Mouse (Mus musculus): ENCODE data around the gene Lrrc45. TPM values are rescaled to one million over a fixed set of nuclear protein-coding genes. Genes with fewer than 3 reads are reported as not detected.
"Not testable (repeated sequence)": the region's sequence is repeated elsewhere in the genome, so short reads cannot be mapped to it uniquely, and the experiment has no call there.

Lrrc45 gene
- 10 to 100 TPM; 58.3 to 66.0 TPM for total RNA-seq (2021)

DNA sequence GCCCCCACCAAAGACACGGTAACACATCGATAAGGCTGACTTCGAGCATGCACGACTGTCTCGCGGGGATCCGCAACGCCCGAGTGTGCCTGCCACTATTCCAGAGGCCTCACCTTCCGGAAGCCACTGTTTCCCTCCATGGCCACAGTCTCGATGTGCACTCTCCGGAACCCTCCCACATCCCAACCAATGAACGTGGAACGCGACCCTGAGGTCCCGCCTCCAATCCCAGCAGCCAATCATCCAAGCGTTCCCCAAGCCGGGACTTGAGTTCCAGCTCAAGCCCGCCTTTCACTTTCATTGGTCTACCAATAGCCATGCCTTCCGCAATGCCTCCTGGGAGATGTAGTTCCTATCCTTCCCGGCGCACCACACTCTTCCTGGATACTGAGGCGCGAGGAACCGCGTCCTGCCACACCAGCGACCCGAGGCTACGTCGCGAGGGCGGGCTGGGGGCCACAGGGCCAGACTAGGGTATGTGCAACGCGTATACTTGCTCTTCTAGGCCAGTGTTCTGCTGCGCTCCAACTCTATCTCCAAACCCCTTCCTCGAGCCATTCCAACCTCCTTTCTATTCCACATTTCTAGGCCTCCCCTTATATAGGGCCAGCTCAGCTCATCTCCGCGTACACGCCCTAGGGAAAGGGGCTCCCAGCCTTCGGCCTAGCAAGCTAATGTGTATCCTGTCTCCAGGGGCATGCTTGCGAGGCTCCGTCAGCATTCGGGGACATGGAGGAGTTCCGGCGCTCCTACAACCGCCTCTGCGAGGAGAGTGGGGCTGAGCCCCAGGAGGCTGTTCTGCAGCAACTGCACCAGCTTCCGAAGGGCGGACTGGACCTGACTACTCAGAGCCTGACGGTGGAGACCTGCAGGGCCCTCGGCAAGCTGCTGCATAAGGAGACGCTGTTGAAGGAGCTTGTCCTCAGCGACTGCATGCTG, at the start of gene Lrrc45, which contains the start of gene Cenpx:
TSS of gene Lrrc45 (plus strand) at position 346 of the 939 bp plus-strand sequence.
TSS of gene Cenpx (minus strand) at position 159 of the 939 bp plus-strand sequence.
- peak; percentile 97 to 99 for DNase-seq (ENCODE audit: extremely low spot score in 1 of 2, low spot score in 2 of 2)
- intact Hi-C loops (cut with DNase I), result loop anchor here (2.0 kb wide), 1 partner anchor 55 kb away; no protein-coding TSS in a partner anchor

DNA sequence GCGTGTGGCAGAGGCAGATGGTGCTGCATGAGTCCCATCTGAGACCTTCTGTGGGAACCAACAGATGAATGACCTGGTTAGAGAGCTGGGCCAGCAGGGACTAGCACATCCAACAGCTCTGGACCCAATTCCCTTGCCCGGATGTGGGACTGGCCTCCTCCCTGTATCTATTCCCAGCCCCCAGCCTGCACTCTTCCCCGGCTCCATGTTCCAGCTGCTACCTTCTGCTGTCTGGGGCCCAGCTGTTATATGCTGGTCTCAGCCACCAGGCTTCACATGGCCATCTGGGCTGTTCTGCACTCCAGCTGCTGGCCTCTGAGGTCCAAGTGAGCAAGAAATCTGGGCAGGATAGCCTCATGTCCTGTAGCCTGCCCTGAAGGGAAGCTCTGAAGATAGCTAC, 48.3 kb upstream of the Lrrc45 start:
- intact Hi-C loops (cut with DNase I), result no loop called here

DNA sequence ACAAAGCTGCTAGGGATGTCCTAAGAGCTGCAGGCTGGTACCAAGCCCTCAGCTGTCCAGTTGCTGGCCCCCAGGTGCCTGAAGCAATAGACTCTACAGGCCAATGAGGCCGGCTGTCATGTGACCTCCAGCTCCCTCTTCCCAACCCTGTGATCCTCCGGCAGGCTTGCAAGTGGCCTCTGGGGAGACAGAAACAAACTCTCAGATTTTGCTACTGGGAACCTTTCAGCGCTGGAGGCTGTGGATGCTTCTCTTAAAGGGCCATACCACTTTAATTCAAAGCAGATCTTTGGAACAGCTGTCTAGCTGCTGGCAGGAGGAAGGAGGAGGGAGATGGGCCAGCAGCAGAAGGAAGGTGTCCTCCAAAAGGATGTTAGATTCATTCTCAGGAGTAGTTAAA, 47.1 kb upstream of the Lrrc45 start:
- DNase-seq (ENCODE audit: extremely low spot score in 1 of 2, low spot score in 2 of 2), result peak in 1 of 2 experiments; percentile 64

More for the DNA sequence above, 48.3 kb upstream of the Lrrc45 start:
- DNase-seq (ENCODE audit: extremely low spot score in 1 of 2, low spot score in 2 of 2), result no peak

DNA sequence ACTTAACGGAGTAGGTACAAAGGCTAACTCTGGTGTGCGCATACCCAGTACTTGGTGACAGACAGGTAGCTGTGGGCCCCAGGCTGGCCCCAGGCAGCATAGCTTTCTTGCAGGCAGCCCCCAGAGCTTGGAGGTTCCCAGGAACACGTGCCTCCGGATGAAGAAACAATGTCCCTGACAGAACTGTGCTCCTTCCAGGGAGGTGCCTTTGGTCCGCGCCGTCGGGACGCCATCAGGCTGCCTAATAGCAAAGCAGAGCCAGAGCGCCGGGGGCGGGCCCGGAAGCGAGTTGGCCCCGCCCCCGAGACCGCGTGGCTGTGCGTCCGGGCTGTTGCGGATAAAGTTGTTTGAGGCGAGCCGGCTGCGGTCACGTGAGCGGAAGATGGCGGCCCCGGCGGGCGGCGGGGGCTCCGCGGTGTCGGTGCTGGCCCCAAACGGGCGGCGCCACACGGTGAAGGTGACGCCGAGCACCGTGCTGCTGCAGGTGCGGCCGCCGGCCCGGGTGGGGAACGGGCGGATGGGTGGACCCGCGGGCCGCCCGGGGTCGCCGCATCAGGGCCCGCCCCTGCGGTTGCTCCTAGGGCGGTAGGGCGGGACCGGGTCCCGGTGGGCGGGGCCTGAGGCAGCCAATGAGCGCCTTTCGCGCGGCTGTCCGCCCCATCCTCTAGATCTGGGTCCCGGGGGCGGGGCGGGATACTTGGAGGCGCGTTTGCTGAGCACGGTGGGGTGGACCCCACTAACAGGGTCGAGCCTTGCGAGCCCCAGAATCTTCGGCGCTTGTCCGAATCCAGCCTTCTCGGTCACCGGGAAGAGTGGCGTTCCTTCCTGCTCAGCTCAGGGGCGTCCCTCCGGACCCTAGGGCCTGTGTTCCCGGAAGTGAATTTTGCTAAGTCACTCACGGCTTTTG, 40.8 kb upstream of the Lrrc45 start, which contains the start of gene Aspscr1:
TSS of gene Aspscr1 (plus strand) at position 287 of the 907 bp plus-strand sequence.
- DNase-seq (ENCODE audit: extremely low spot score in 1 of 2, low spot score in 2 of 2), result peak; percentile 87 to 98
- intact Hi-C loops (cut with DNase I), result no loop called here

More for the DNA sequence above, 47.1 kb upstream of the Lrrc45 start:
- intact Hi-C loops (cut with DNase I), result no loop called here

DNA sequence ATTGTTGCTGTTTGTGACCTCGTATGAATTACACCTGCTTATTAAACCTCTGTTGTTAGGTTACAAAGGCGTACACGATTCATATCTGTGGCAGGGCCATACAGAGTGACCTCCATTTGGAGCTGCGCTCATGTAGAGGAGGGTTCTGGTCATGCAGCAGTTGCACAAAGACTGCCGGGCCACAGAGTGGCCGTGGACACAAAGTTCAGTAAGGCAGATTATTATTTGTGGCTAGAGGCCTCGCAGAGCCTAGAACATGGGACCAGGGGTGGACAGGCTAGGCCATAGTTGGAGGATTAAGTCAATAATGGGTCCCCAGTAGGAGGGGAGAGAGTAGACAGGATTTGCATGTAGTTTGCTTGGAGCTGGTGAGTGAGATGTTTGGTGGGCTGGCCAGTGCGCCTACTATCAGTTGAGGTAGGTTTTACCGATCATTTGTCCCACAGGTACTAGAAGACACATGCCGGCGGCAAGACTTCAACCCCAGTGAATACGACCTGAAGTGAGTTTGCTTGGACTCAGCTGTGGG, 40.1 kb upstream of the Lrrc45 start:
- intact Hi-C loops (cut with DNase I), result no loop called here
- DNase-seq (ENCODE audit: extremely low spot score in 1 of 2, low spot score in 2 of 2), result no peak

DNA sequence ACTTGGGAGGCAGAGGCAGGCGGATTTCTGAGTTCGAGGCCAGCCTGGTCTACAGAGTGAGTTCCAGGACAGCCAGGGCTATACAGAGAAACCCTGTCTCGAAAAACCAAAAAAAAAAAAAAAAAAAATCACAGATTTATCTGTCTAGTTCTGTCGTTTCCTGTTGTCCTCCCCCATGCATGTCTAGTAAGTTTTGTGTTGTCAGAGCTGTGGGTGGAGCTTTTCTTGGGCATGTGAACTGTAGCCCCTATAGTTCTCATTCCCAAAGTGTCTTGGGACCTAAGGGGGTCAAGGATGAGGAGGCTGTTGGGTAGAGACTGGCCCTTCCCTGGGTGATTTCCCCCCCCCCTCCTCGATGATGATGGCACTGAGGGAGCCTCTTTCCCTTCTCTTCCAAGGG, 37.9 kb upstream of the Lrrc45 start:
- DNase-seq (ENCODE audit: extremely low spot score in 1 of 2, low spot score in 2 of 2); intact Hi-C loops (cut with DNase I): not testable (repeated sequence)

DNA sequence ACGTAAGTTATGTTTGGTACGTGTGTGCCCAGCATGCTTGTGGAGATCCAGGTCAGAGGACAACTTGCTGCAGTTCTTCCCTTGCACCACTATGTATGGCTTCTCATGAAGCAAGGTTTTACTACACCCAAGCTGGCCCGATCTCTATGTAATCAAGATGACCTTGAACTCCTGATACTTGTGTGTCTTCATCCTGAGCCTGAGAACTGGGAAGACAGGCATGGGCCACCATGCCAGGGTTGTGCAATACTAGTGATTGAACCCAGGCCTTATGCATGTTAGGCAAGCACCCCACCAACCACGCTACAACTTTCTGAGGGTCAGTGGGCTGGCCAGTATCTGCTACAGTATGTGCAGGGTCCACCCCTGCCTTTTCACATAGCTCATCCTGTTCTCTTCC, 36.8 kb upstream of the Lrrc45 start:
- no peak for DNase-seq (ENCODE audit: extremely low spot score in 1 of 2, low spot score in 2 of 2)
- intact Hi-C loops (cut with DNase I), result no loop called here

DNA sequence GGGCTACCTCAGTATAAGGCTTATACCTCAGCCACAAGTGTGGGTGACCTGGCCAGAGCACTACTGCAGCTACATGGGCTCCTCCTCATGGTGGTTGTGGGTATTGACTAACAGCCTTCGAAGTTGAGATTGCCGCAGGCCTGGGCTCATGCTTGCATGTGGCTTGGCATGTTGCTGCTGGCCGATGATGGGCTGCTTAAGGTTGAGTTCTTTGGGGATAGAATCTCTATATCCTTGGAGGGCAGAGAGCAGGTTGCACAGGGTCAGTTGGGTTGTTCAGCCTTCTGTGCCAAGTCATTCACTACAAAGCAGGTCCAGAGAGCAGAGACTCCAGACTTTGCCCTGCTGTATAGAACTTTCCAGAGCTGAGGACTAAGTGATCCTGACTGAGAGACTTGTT, 33.8 kb upstream of the Lrrc45 start:
- no peak for DNase-seq (ENCODE audit: extremely low spot score in 1 of 2, low spot score in 2 of 2)
- intact Hi-C loops (cut with DNase I), result no loop called here

DNA sequence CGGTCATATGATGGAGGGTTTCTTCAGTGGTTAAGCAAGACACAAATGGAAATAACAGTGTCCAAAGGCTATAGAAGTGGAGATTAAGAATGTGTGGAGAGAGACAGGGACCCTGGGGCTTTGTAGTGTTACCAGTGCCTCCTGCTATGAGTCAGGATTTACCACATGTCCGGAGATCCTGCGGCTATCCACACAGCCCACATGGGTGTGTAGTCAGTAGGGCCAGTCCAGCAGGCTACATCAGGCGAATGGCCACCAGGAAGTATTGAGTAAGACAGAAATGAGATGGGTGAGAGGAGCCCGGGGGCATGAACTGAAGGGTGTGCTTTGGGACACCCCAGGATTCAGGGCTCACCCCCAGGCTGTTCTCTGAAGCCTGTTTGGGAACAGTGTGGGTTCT, 31.0 kb upstream of the Lrrc45 start:
- intact Hi-C loops (cut with DNase I), result no loop called here
- no peak for DNase-seq (ENCODE audit: extremely low spot score in 1 of 2, low spot score in 2 of 2)

DNA sequence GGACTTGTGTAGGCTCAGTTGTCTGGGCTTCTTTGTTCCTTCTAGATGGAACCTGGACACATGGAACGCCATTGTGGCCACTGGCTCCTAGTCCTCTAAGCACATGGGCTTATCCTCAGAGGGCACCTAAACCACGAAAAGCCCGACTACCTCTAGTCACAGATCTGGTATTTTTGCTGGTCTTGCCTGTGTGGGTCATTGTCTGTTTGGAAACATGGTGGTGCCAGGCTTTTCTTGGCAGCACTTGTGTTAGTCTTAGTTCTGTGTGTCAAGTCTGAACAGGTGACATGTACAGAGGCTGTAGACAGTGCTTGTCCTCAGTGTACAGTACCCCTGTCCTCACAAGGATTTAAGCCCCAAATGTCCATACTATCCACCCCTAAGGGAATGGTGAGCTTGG, 30.2 kb upstream of the Lrrc45 start:
- intact Hi-C loops (cut with DNase I), result no loop called here

DNA sequence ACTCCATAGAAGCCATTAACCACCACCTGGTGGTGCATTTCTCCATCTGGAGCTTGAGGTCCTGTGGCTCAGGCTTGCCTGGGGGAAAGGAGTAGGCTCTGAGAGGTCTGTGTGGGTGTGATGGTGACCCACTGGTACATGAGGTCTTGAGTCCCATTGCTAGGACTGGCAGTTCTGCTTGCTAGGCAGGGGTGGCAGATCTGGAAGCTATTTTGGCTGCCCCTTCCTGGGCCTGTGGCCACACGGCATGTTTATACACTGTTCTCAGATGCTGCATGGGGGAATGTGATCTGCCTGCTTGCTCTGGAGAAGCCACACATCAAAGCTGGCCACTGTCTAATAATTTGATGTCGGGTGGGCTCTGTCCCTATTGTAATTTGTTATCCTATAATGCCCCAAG, 29.6 kb upstream of the Lrrc45 start:
- intact Hi-C loops (cut with DNase I), result no loop called here
- DNase-seq (ENCODE audit: extremely low spot score in 1 of 2, low spot score in 2 of 2), result no peak

More for the DNA sequence above, 30.2 kb upstream of the Lrrc45 start:
- DNase-seq (ENCODE audit: extremely low spot score in 1 of 2, low spot score in 2 of 2), result no peak

DNA sequence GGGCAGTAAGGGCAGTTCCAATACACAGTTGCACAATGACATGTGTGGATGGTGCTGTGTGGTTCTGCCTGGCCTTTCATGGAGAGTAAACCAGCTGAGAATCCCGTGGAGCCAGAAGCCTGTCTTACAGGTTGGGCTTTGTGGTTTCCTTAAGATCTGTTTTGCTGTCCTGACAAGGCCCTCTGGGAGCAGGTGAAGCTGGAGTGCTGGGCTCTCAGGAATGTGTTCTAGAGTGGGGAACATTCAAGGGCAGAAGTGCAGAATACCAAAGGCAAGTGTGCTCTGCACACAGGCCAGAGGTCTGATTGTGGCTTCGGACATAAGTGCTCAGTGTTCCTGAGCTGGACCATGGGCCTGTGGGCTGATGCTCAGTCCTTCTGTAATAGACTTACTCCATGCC, 29.1 kb upstream of the Lrrc45 start:
- DNase-seq (ENCODE audit: extremely low spot score in 1 of 2, low spot score in 2 of 2), result no peak
- intact Hi-C loops (cut with DNase I), result no loop called here

DNA sequence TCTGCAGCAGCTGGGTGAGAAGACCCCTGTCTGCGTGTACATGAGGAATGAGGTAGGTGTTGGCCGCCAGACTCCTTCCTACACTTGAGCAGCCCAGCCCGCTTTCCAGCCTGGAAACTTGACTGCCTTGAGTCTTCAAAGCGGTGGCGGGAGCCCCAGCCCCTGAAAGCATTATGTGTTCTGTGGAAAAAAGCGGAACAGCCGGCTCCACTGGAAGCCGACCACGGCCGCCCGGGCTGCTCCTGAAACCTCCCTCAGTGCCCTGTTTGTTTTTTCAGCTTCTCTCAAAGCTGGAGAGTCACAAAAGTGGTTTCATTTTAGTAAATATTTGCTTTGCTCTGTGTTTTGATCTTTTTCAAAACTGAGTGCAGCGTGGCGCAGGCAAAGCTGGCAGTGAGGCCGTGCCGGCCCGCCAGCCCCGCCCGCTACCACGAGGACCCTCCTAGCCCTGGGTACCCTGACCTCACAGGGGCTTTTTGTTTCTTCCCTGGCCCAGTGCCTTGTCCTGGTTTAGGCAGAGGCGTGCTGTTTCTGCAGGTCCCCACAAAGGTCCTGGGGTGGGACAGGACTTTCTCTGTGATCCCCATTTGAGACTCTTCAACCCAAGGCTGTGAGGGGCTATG, 27.0 kb upstream of the Lrrc45 start:
- intact Hi-C loops (cut with DNase I), result no loop called here
- peak in 1 of 2 experiments; percentile 87 for DNase-seq (ENCODE audit: extremely low spot score in 1 of 2, low spot score in 2 of 2)

DNA sequence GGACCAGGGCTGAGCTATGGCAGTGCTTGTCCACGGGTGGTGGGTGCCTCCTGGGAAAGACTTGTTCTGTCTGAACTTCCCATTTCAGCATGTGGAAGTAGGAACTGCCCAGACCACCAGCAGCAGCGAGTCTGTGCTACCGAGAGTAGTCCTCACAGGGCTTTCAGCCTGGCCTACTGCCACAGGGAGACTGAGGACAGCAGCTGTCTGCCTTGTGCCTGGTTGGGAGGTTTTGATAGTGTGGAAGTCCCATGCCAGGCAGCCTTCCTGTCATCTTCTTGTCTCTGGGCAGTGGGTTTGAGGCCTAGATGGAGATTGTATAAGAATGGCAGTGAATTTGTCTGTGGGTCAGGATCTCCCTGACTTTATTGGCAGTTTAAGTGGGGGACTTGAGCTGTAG, 24.4 kb upstream of the Lrrc45 start:
- no peak for DNase-seq (ENCODE audit: extremely low spot score in 1 of 2, low spot score in 2 of 2)
- intact Hi-C loops (cut with DNase I), result no loop called here

DNA sequence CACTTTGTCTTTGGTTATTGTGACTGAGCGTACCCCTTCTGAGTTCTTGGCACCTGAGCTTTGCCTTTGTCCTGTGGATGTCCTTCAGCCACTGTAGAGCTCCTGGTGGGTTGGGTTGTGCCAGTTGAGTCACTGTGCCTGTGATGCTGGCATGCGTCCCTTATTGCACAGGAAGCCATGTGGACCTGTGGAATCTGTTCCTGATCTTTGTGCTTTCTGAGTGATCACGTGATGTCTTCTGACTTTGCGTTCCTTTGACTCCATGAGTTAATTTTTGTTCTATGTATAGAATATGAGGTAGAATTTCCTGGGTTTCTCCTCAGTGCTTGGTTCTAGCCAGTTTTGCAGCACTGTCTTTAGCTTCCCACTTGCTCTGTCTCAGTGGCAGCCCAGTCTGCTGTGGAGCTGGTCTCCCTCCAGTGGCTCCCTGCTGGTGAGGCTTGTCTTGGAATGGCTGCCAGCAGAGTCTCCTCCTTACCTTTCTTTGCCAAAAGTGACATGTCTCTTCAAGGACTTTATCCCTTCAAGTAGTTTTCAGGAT, 21.2 kb upstream of the Lrrc45 start:
- intact Hi-C loops (cut with DNase I), result no loop called here
- peak in 1 of 2 experiments; percentile 74 for DNase-seq (ENCODE audit: extremely low spot score in 1 of 2, low spot score in 2 of 2)

DNA sequence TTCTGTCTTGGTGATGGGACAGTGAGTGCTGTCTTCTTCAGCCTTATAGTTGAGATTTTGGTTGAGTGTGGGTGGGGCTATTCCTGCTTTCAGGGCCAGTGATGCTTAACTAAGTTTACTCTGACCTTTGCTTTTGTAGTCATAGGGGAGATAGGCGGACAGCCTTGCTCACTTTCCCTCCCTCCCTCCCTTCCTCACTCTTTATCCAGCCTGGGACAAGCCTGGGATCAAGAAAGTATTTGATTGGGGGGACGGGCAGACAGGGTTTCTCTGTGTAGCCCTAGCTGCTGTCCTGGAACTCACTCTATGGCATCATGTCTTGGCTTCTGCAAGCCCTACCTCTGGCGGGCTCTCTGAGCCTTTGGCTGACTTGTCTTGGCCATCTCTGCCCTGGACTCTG, 20.3 kb upstream of the Lrrc45 start:
- intact Hi-C loops (cut with DNase I), result no loop called here

DNA sequence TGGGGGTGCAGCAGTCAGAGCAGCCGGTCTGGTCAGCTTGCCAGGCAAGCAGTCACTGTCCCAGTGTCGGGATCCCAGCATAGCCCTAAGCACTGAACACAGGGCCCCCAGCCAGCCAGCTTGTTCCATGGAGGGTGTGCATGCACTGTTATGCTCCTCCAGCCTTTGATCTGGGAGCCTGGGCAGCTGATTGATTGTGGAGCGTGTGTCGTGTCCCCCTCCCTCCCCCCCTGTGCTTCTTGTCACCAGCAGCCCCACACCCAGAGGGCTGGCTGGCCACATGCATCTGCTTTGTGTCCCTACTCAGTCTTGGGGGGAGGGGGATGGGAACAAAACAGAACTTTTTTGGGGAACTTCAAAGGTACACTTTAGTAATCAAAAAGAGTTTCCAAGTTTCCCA, 18.5 kb upstream of the Lrrc45 start:
- intact Hi-C loops (cut with DNase I), result no loop called here
- peak in 1 of 2 experiments; percentile 82 for DNase-seq (ENCODE audit: extremely low spot score in 1 of 2, low spot score in 2 of 2)

More for the DNA sequence above, 20.3 kb upstream of the Lrrc45 start:
- DNase-seq (ENCODE audit: extremely low spot score in 1 of 2, low spot score in 2 of 2), result no peak

DNA sequence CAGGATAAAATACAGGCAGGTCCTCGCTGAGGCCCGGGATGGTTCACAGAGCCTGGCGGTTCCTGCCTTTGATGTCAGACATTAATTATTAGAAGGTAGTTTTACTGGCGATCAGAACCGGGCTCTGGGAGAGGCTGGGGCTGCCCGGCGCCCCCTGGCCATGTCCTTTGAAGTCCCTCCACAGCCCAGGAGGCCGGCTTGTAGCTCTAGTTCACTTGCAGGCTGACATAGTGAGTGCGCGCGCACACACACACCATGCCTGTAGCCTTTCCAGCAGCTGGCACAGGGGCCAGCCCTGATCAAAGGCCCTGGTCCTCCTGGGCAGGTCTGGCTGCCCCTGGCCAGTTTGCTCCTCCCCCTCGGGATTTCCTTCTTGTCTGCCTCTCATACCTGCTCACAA, 18.1 kb upstream of the Lrrc45 start:
- intact Hi-C loops (cut with DNase I), result no loop called here
- peak in 1 of 2 experiments; percentile 85 for DNase-seq (ENCODE audit: extremely low spot score in 1 of 2, low spot score in 2 of 2)
